Mouse (Mus musculus) gastrocnemius, postnatal 36 days (tissue): ENCODE measurements around the gene Defb9. TPM values are rescaled to one million over a fixed set of nuclear protein-coding genes. Genes with fewer than 3 reads are reported as not detected.
"Not testable (repeated sequence)": the region's sequence is repeated elsewhere in the genome, so short reads cannot be mapped to it uniquely, and the experiment has no call there.

Experiments used
- DNase-seq, 2 experiments: peaks; one replicate each; pipeline ENCODE4 v3.0.0; 2022
- intact Hi-C: fragments of 180-260 bp; cut with DNase I; formaldehyde crosslinking; loops from one replicate; pipeline ENCODE4 v1.15.1; 2025
- long read RNA-seq, 2 experiments: library from polyadenylated mRNA; stranded (forward); transcript quantifications; one replicate each; pipeline ENCODE4 v2.0.0; 2021
- total RNA-seq, 2 experiments: library from RNA; stranded (reverse); gene quantifications; 2 replicates each; pipeline ENCODE4 v1.2.3; 2021

Gene Defb9
- total RNA-seq = not detected
- long read RNA-seq, experiment 1 = 0 reads
- long read RNA-seq, experiment 2 = 0 reads

DNA sequence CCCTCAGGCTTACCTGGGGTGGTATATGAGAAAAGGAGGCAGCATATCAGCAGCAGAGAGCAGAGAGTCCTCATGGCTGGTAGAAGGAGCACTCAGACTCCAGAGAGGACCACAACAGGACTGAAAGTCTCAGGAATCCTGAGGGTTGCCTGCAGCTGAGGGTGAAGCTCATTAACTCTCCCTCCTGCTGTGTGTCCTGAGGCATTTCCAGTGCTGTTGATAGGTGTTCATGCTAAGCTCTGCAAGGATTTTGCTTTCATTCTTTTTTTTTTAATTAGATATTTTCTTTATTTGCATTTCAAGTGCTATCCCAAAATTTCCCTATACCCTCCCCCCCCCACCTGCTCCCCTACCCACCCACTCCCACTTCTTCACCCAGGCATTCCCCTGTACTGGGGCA lies at the start of gene Defb9:
Defb9 (minus strand) TSS at position 101 of the 400 bp plus-strand sequence.
- intact Hi-C loops, DNase-seq: not testable (repeated sequence)

DNA sequence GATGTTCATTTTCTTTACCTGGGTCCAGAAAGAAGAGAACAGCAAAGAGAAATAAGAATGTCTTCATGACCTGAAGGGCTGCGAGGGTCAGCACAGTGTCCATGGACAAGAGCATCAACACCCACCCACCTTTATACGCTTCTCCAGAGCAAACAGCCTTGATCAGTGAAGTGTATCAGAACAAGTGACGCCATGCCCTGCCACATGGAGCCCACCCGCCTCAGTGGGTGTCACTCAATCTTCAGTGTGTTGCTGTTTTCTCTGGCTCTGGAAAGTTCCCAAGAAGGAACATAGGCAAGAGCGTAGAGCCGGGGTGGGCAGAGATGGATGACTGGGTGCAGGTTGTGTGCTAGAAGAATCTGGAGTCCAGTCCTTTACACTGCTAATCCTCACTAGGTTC lies 47.4 kb upstream of the Defb9 start, which contains the start of gene Defb15:
Defb15 (minus strand) TSS at position 101 of the 400 bp plus-strand sequence.
- DNase-seq = no peak
- intact Hi-C loops = no loop called here

DNA sequence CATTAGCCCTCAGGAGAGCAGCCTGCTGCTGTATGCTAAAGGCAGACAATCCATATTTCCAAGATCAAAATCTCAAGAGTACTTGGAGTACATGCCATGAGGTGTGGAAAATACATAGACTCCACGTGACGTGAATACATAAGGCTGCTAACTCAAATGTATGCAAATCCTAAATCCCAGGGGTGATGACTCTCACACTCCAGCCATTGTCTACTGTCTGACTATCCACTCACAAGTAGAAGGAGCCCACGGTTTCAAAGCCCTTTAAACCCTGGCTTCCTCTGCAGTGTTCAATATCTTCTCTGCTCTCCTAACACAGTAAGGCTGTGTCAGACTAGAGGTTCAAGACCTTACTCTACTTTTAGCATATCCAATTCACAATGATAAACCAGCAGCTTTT lies 45.5 kb upstream of the Defb9 start:
- DNase-seq, intact Hi-C loops: not testable (repeated sequence)

DNA sequence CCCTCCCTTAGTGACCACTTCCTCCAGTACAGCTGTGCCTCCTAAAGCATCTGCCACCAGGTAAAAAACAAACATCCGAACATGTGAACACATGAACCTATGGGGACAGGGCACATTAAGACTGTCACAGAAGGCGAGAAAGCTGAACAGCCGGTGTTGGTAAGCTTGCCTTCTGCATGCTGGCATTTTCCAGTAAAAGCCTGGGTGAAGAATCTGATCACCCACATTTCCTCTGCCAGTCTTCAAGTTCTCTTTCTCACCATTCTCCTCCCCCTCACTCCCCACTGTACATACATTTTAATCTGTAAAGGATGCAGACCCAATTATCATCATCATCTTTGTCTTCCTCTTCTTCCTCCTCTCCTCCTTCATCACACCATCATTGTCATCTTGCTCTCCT lies 30.4 kb upstream of the Defb9 start:
- intact Hi-C loops = no loop called here
- no peak for DNase-seq

DNA sequence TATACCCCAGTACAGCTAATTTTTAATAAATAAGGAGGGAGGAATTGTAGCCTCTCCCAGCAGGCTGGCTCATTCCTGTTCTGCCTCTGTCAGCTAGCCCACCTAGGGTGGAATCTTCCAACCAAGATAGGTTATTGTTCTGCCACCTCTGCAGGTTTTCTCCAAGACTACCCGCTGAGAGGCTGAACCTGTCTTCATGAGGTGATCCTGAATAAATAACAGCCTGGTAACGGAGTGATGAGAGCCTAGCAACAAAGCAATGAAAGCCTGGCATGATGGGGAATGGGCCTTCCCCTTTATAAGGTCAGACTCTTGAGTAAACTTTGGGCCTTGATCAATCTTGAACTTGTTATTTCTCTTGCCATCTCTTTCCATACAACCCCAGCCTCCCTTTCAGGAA lies 27.3 kb upstream of the Defb9 start:
- DNase-seq = no peak
- intact Hi-C loops = no loop called here

DNA sequence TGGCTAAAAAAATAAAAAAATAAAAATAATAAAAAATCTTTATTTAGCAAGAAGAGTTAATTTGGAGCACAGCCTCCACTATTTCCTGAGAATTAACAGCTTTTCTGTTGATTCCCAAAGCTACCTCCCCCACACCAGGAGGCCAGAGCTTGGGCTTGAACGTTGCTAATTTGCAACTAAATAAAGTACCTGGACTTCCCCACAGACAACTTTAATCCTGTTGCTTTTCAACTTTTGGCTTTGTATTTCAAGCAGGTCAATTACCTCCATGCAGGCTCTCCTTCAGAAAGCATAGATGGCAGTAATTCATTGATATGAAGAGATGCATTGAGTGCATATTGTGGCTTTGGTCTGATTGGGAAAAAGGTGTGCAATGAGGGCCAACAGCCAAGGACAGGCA lies 26.7 kb upstream of the Defb9 start:
- intact Hi-C loops = no loop called here
- DNase-seq = no peak

DNA sequence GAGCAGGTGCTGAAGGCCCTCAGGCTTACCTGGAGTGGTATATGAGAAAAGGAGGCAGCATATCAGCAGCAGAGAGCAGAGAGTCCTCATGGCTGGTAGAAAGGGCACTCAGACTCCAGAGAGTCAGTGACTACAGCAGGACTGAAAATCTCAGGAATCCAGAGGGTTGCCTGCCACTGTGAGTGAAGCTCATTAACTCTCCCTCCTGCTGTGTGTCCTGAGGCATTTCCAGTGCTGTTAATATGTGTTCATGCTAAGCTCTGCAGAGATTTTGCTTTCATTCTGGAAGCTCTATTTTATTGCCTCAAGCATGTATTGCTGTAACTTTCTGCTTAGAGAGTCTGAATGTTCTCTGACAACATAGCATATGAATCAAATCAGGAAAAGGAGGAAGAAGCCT lies 21.1 kb upstream of the Defb9 start, which contains the start of gene Defb11:
Defb11 (minus strand) TSS at position 123 of the 400 bp plus-strand sequence.
- DNase-seq, intact Hi-C loops: not testable (repeated sequence)

DNA sequence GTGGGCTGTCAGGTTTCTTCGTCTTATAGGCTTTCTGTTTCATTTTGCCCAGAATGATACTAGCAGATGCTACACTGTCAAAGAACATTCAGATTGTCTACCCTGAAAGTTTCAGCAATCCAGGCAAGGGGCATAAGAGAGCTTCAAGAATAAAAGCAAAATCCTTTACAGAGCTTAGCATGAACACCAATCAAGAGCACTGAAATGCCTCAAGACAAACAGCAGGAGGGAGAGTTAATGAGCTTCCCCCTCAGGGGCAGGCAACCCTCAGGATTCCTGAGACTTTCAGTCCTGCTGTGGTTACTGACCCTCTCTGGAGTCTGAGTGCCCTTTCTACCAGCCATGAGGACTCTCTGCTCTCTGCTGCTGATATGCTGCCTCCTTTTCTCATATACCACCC lies 26.6 kb downstream of the Defb9 start, which contains the start of gene Defb10:
Defb10 (plus strand) TSS at position 316 of the 400 bp plus-strand sequence.
- intact Hi-C loops, DNase-seq: not testable (repeated sequence)

Other genes starting within 250 kb of the Defb9 start
- gene Defa17, start 229.6 kb downstream of the Defb9 start, total RNA-seq = not detected
- not detected for gene Defa34, start 219.6 kb downstream of the Defb9 start, total RNA-seq
- not detected for gene AY761184, start 181.8 kb downstream of the Defb9 start, total RNA-seq
- gene Defa24, start 150.9 kb downstream of the Defb9 start, total RNA-seq = not detected
- not detected for gene Defb50, start 61.9 kb downstream of the Defb9 start, total RNA-seq
- not detected for gene Defb2, start 45.5 kb downstream of the Defb9 start, total RNA-seq
- not detected for gene Defb10, start 26.5 kb downstream of the Defb9 start, total RNA-seq
- gene Defb11, start 21.0 kb upstream of the Defb9 start, total RNA-seq = not detected
- not detected for gene Defb15, start 47.3 kb upstream of the Defb9 start, total RNA-seq
- gene Defb35, start 52.9 kb upstream of the Defb9 start, total RNA-seq = not detected
- not detected for gene Defb13, start 61.3 kb upstream of the Defb9 start, total RNA-seq
- gene Fam90a1a, start 73.3 kb upstream of the Defb9 start, total RNA-seq = not detected
- gene Ccdc70, start 84.4 kb upstream of the Defb9 start, total RNA-seq = not detected
- under 1 TPM in 1 of 2 experiments, not detected in 1; 0.05 TPM for gene Atp7b, start 174.9 kb upstream of the Defb9 start, total RNA-seq
- 1 to 10 TPM; 4.9 to 6.6 TPM for gene Alg11, start 175.3 kb upstream of the Defb9 start, total RNA-seq
- gene Nek5, start 239.6 kb upstream of the Defb9 start, total RNA-seq = under 1 TPM; 0.13 to 0.30 TPM